Mouse (Mus musculus): ENCODE measurements at regions not wholly inside any gene's neighbourhood (a gene's known extent, or its start where the extent isn't known, plus 50 kb on each side); places are given as distances from the start of the nearest gene placed in this dataset.
"Not testable (repeated sequence)": the region's sequence is repeated elsewhere in the genome, so short reads cannot be mapped to it uniquely, and the experiment has no call there.

- not testable (repeated sequence) for H3K27ac ChIP-seq (ENCODE audit: insufficient read depth, low read depth, low read length); DNase-seq
- WGBS, result 98% methylated on average over 2 of the region's 2 CpGs
These were observed 81.3 kb downstream of the Ogfrl1 start for GRCm38 (mm10) chr1:23316288-23316687.

GRCm38 (mm10) chr1:23314863-23315262 lies 82.7 kb downstream of the Ogfrl1 start:
- DNase-seq; H3K4me3 ChIP-seq (ENCODE audit: insufficient read depth, low read depth, low read length); H3K27ac ChIP-seq (ENCODE audit: insufficient read depth, low read depth, low read length); H3K27me3 ChIP-seq (replicated peaks; ENCODE audit: control insufficient read depth, insufficient read depth, low read length); H3K36me3 ChIP-seq (ENCODE audit: control insufficient read depth, insufficient read depth, low read length); H3K4me1 ChIP-seq (ENCODE audit: control insufficient read depth, insufficient read depth, low read length): not testable (repeated sequence)
- WGBS, result 89% methylated on average over 2 of the region's 2 CpGs

More at GRCm38 (mm10) chr1:23316288-23316687, 81.3 kb downstream of the Ogfrl1 start:
- H3K36me3 ChIP-seq (ENCODE audit: control insufficient read depth, insufficient read depth, low read length); H3K4me3 ChIP-seq (ENCODE audit: insufficient read depth, low read depth, low read length); H3K4me1 ChIP-seq (ENCODE audit: control insufficient read depth, insufficient read depth, low read length); H3K27me3 ChIP-seq (replicated peaks; ENCODE audit: control insufficient read depth, insufficient read depth, low read length): not testable (repeated sequence)

- Histone ChIP-seq H3K36me3 (ENCODE audit: control insufficient read depth, insufficient read depth, low read length) (peaks cover 4% of the 10 kb centered on the region; the same call in 1 of the 2 replicates), H3K4me3 (ENCODE audit: insufficient read depth, low read depth, low read length) (no peak overlapping the region), H3K27ac (ENCODE audit: insufficient read depth, low read depth, low read length) (no peak overlapping the region), H3K27me3 (replicated peaks; ENCODE audit: control insufficient read depth, insufficient read depth, low read length) (no peaks in the 10 kb centered on the region), H3K4me1 (ENCODE audit: control insufficient read depth, insufficient read depth, low read length) (no peaks in the 10 kb centered on the region)
- no peak for DNase-seq
- 90% methylated on average over 1 of the region's 1 CpGs for WGBS
- TF ChIP-seq POLR2A (IDR thresholded peaks at IDR 0.05; ENCODE audit: low read depth, low read length) (no peak), CTCF (conservative IDR thresholded peaks at IDR 0.05; ENCODE audit: insufficient read depth, insufficient read length, low read depth, low read length) (no peak)
These were observed 104.9 kb downstream of the Ogfrl1 start for GRCm38 (mm10) chr1:23292718-23293117.

- H3K27me3 ChIP-seq (replicated peaks; ENCODE audit: control insufficient read depth, insufficient read depth, low read length), result no peaks in the 10 kb centered on the region
- peaks cover 7% of the 10 kb centered on the region for H3K36me3 ChIP-seq (ENCODE audit: control insufficient read depth, insufficient read depth, low read length)
- 16% methylated on average over 4 of the region's 4 CpGs for WGBS
- TF ChIP-seq POLR2A (IDR thresholded peaks at IDR 0.05; ENCODE audit: low read depth, low read length) (no peak), CTCF (conservative IDR thresholded peaks at IDR 0.05; ENCODE audit: insufficient read depth, insufficient read length, low read depth, low read length) (peak; percentile 80)
- DNase-seq, result peak; percentile 80
- no peak overlapping the region for H3K4me3 ChIP-seq (ENCODE audit: insufficient read depth, low read depth, low read length)
- no peak overlapping the region for H3K27ac ChIP-seq (ENCODE audit: insufficient read depth, low read depth, low read length)
- no peaks in the 10 kb centered on the region for H3K4me1 ChIP-seq (ENCODE audit: control insufficient read depth, insufficient read depth, low read length)
These were observed 110.8 kb downstream of the Ogfrl1 start for GRCm38 (mm10) chr1:23286741-23287140.

GRCm38 (mm10) chr1:23282870-23283219 lies 114.7 kb downstream of the Ogfrl1 start:
- no peak for TF ChIP-seq CTCF (conservative IDR thresholded peaks at IDR 0.05; ENCODE audit: insufficient read depth, insufficient read length, low read depth, low read length)
- no peak for TF ChIP-seq POLR2A (IDR thresholded peaks at IDR 0.05; ENCODE audit: low read depth, low read length)
- no peak for DNase-seq
- no peaks in the 10 kb centered on the region; the same call in 1 of the 2 replicates for H3K4me1 ChIP-seq (ENCODE audit: control insufficient read depth, insufficient read depth, low read length)
- H3K27me3 ChIP-seq (replicated peaks; ENCODE audit: control insufficient read depth, insufficient read depth, low read length), result no peaks in the 10 kb centered on the region
- whole genome bisulfite sequencing, result 85% methylated on average over 4 of the region's 4 CpGs
- H3K36me3 ChIP-seq (ENCODE audit: control insufficient read depth, insufficient read depth, low read length), result peaks cover 11% of the 10 kb centered on the region
- no peak overlapping the region for H3K27ac ChIP-seq (ENCODE audit: insufficient read depth, low read depth, low read length)
- no peak overlapping the region for H3K4me3 ChIP-seq (ENCODE audit: insufficient read depth, low read depth, low read length)

GRCm38 (mm10) chr1:23282215-23282869 lies 115.2 kb downstream of the Ogfrl1 start:
- no peaks in the 10 kb centered on the region for H3K27me3 ChIP-seq (replicated peaks; ENCODE audit: control insufficient read depth, insufficient read depth, low read length)
- no peaks in the 10 kb centered on the region; the same call in 1 of the 2 replicates for H3K4me1 ChIP-seq (ENCODE audit: control insufficient read depth, insufficient read depth, low read length)
- no peak overlapping the region for H3K4me3 ChIP-seq (ENCODE audit: insufficient read depth, low read depth, low read length)
- TF ChIP-seq CTCF (conservative IDR thresholded peaks at IDR 0.05; ENCODE audit: insufficient read depth, insufficient read length, low read depth, low read length), result no peak
- WGBS, result 90% methylated on average over 2 of the region's 2 CpGs
- DNase-seq, result no peak
- no peak overlapping the region for H3K27ac ChIP-seq (ENCODE audit: insufficient read depth, low read depth, low read length)
- H3K36me3 ChIP-seq (ENCODE audit: control insufficient read depth, insufficient read depth, low read length), result peaks cover 11% of the 10 kb centered on the region

GRCm38 (mm10) chr1:23279827-23280226 lies 117.7 kb downstream of the Ogfrl1 start:
- no peak overlapping the region for H3K4me3 ChIP-seq (ENCODE audit: insufficient read depth, low read depth, low read length)
- peaks cover 13% of the 10 kb centered on the region for H3K36me3 ChIP-seq (ENCODE audit: control insufficient read depth, insufficient read depth, low read length)
- H3K4me1 ChIP-seq (ENCODE audit: control insufficient read depth, insufficient read depth, low read length), result peaks cover 2% of the 10 kb centered on the region; the same call in 1 of the 2 replicates
- no peak overlapping the region; the same call in 1 of the 2 replicates for H3K27ac ChIP-seq (ENCODE audit: insufficient read depth, low read depth, low read length)
- TF ChIP-seq CTCF (conservative IDR thresholded peaks at IDR 0.05; ENCODE audit: insufficient read depth, insufficient read length, low read depth, low read length) (no peak), POLR2A (IDR thresholded peaks at IDR 0.05; ENCODE audit: low read depth, low read length) (no peak)
- peak; percentile 77 for DNase-seq
- 57% methylated on average over 2 of the region's 2 CpGs for WGBS
- H3K27me3 ChIP-seq (replicated peaks; ENCODE audit: control insufficient read depth, insufficient read depth, low read length), result no peaks in the 10 kb centered on the region

Measured in kidney, adult 2 months (tissue).